7 mouse cellular contexts compared by ENCODE assay signal in genomic region chr1:189728784-189729115, GRCm38 (mm10). TPM values are rescaled to one million over a fixed set of nuclear protein-coding genes. Genes with fewer than 3 reads are reported as not detected.
DNase-seq lines count a peak whose midpoint lies in the region; ATAC-seq and TF ChIP-seq lines count a peak whose summit lies in the region.

No protein-coding gene starts in this region.

- DNase-seq in lung, postnatal 36 days, result no peak
- DNase-seq in forebrain, embryonic 10.5 days (ENCODE audit: extremely low spot score, low spot score), result no peak
- no peak for DNase-seq in gastrocnemius, postnatal 14 days
- DNase-seq in urinary bladder, postnatal 10 days (ENCODE audit: low spot score), result no peak

- peak overlapping the region; percentile 92 for H3K4me3 ChIP-seq in lung, embryonic 15.5 days
- peak overlapping the region; percentile 88 for H3K4me3 ChIP-seq in forebrain, embryonic 10.5 days
- H3K4me3 ChIP-seq in intestine, postnatal 0 days (ENCODE audit: low read depth, low read length), result peak overlapping the region; percentile 76
- peak overlapping the region; percentile 58 for H3K4me3 ChIP-seq in neural tube, embryonic 15.5 days (replicated peaks)

- ATAC-seq in lung, embryonic 15.5 days (ENCODE audit: borderline replicate concordance, extremely low read depth, low FRiP score, low TSS enrichment), result no peak
- ATAC-seq in intestine, postnatal 0 days, result no peak
- no peak for ATAC-seq in neural tube, embryonic 15.5 days (ENCODE audit: low FRiP score)

- H3K36me3 ChIP-seq in lung, embryonic 15.5 days, result no peaks in the 10 kb centered on the region
- H3K36me3 ChIP-seq in forebrain, embryonic 10.5 days (replicated peaks), result no peaks in the 10 kb centered on the region
- no peaks in the 10 kb centered on the region for H3K36me3 ChIP-seq in intestine, postnatal 0 days (ENCODE audit: control insufficient read depth, insufficient read depth)
- no peaks in the 10 kb centered on the region for H3K36me3 ChIP-seq in neural tube, embryonic 15.5 days

- H3K4me1 ChIP-seq in lung, embryonic 15.5 days, result peaks cover 43% of the 10 kb centered on the region
- H3K4me1 ChIP-seq in forebrain, embryonic 10.5 days, result peaks cover 63% of the 10 kb centered on the region
- H3K4me1 ChIP-seq in intestine, postnatal 0 days (replicated peaks; ENCODE audit: control insufficient read depth, insufficient read depth, low read length), result no peaks in the 10 kb centered on the region
- peaks cover 28% of the 10 kb centered on the region for H3K4me1 ChIP-seq in neural tube, embryonic 15.5 days

- TF ChIP-seq CTCF in intestine, postnatal 0 days (IDR thresholded peaks at IDR 0.05; ENCODE audit: low read depth), result no peak

- H3K9ac ChIP-seq in lung, embryonic 15.5 days, result peak overlapping the region; percentile 83
- peak overlapping the region; percentile 59 for H3K9ac ChIP-seq in intestine, postnatal 0 days (ENCODE audit: low read depth, low read length)
- H3K9ac ChIP-seq in neural tube, embryonic 15.5 days (replicated peaks), result peak overlapping the region; percentile 55

- no peaks in the 10 kb centered on the region for H3K27me3 ChIP-seq in lung, embryonic 15.5 days
- peaks cover 71% of the 10 kb centered on the region for H3K27me3 ChIP-seq in forebrain, embryonic 10.5 days (ENCODE audit: poor library complexity, severe bottlenecking)
- peaks cover 3% of the 10 kb centered on the region; the same call in 1 of the 2 replicates for H3K27me3 ChIP-seq in intestine, postnatal 0 days (replicated peaks; ENCODE audit: control insufficient read depth, insufficient read depth, low read length)
- peaks cover 44% of the 10 kb centered on the region for H3K27me3 ChIP-seq in neural tube, embryonic 15.5 days (replicated peaks)

- WGBS in lung, embryonic 15.5 days, result 1% methylated on average over 15 of the region's 15 CpGs
- under 1% methylated on average over 15 of the region's 15 CpGs for WGBS in forebrain, embryonic 10.5 days
- WGBS in intestine, postnatal 0 days, result 2% methylated on average over 15 of the region's 15 CpGs
- 0% methylated on average over 15 of the region's 15 CpGs for WGBS in neural tube, embryonic 15.5 days

- H3K9me3 ChIP-seq in lung, embryonic 15.5 days, result no peaks in the 10 kb centered on the region
- peaks cover 3% of the 10 kb centered on the region; the same call in 1 of the 2 replicates for H3K9me3 ChIP-seq in forebrain, embryonic 10.5 days
- H3K9me3 ChIP-seq in intestine, postnatal 0 days (ENCODE audit: control insufficient read depth), result no peaks in the 10 kb centered on the region
- H3K9me3 ChIP-seq in neural tube, embryonic 15.5 days (replicated peaks), result no peaks in the 10 kb centered on the region

- peak overlapping the region; percentile 99 for H3K27ac ChIP-seq in lung, embryonic 15.5 days
- peak overlapping the region; percentile 91 for H3K27ac ChIP-seq in forebrain, embryonic 10.5 days
- peak overlapping the region; percentile 77; the same call in 1 of the 2 replicates for H3K27ac ChIP-seq in intestine, postnatal 0 days (ENCODE audit: low read depth, low read length)
- H3K27ac ChIP-seq in neural tube, embryonic 15.5 days (replicated peaks), result peak overlapping the region; percentile 42; the same call in 1 of the 2 replicates

- peak overlapping the region; percentile 69 for H3K4me2 ChIP-seq in lung, embryonic 15.5 days
- peak overlapping the region; percentile 95 for H3K4me2 ChIP-seq in intestine, postnatal 0 days (replicated peaks; ENCODE audit: low read depth)
- peak overlapping the region; percentile 95 for H3K4me2 ChIP-seq in neural tube, embryonic 15.5 days

- intact Hi-C loops in gastrocnemius, postnatal 14 days (cut with DNase I; ENCODE audit: low total_unique reads), result loop anchor here (10.0 kb wide), 1 partner anchor 126 kb away; no protein-coding TSS in a partner anchor

RNA-seq across cellular contexts. Expression of gene Ptpn14, which starts 0.7 kb away (rescaled TPM):
- 8.3 and 8.6 TPM in 2 replicates for polyA plus RNA-seq in lung, embryonic 15.5 days (2015; fragmentation: Nextera tagmentation; extraction: Ambion mirVana)
- polyA plus RNA-seq in forebrain, embryonic 10.5 days (2016; fragmentation: Nextera tagmentation; extraction: Ambion mirVana), result 4.9 and 5.6 TPM in 2 replicates
- polyA plus RNA-seq in intestine, postnatal 0 days (2015; fragmentation: Nextera tagmentation; extraction: Ambion mirVana), result 1.5 and 1.9 TPM in 2 replicates
- polyA plus RNA-seq in neural tube, embryonic 15.5 days (2015; fragmentation: Nextera tagmentation; extraction: Ambion mirVana), result 1.4 and 4.8 TPM in 2 replicates
- 10 to 100 TPM; 11.0 to 12.9 TPM for total RNA-seq in gastrocnemius, postnatal 14 days (2021)

RNA-seq across cellular contexts. Expression of gene Cenpf, which starts 40.9 kb away (rescaled TPM):
- 96.7 and 101 TPM in 2 replicates for polyA plus RNA-seq in lung, embryonic 15.5 days (2015; fragmentation: Nextera tagmentation; extraction: Ambion mirVana)
- 131 and 136 TPM in 2 replicates for polyA plus RNA-seq in forebrain, embryonic 10.5 days (2016; fragmentation: Nextera tagmentation; extraction: Ambion mirVana)
- polyA plus RNA-seq in intestine, postnatal 0 days (2015; fragmentation: Nextera tagmentation; extraction: Ambion mirVana), result 17.8 and 18.9 TPM in 2 replicates
- 11.2 and 24.1 TPM in 2 replicates for polyA plus RNA-seq in neural tube, embryonic 15.5 days (2015; fragmentation: Nextera tagmentation; extraction: Ambion mirVana)
- 1 to 10 TPM; 3.5 to 4.0 TPM for total RNA-seq in gastrocnemius, postnatal 14 days (2021)

Comparison
In these comparisons a context has a peak if more than half of its experiments do, and no peak if none do; other contexts are left out.
1. H3K27ac ChIP-seq: peak in every context shown above with its lines; median percentile 99 in lung, embryonic 15.5 days; 91 in forebrain, embryonic 10.5 days; 77 in intestine, postnatal 0 days; 42 in neural tube, embryonic 15.5 days.